Mouse (Mus musculus): Measurements from ENCODE around the gene Lrba. TPM values are rescaled to one million over a fixed set of nuclear protein-coding genes. Genes with fewer than 3 reads are reported as not detected.

Lrba gene
- total and polyA plus RNA-seq, 2 experiments from 2014 or later: 1.6 to 22.0 TPM

DNA sequence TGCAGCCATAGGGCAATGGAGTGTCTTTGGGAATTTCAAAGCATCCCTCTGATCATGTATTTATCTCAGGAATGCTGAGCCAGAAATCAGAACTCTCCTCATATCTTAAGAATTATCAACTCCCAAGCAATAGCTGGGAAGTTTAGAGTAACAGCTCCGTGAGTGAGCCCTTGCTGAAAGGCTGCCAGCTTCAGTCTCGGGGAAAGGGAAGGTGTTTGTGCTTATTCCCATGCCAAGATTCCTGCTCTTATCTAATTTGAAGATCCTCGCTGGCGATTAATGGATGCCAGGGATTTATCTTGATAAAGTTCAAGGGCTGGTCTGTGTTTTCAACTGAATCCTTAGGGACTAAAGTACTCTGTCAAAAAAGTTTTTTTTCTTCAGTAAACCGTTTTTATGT lies 138.0 kb downstream of the Lrba start:
- no peak for ATAC-seq (ENCODE audit: insufficient read depth, low read depth)
- H3K4me2 ChIP-seq (ENCODE audit: low read depth, low read length): no peak overlapping the region

DNA sequence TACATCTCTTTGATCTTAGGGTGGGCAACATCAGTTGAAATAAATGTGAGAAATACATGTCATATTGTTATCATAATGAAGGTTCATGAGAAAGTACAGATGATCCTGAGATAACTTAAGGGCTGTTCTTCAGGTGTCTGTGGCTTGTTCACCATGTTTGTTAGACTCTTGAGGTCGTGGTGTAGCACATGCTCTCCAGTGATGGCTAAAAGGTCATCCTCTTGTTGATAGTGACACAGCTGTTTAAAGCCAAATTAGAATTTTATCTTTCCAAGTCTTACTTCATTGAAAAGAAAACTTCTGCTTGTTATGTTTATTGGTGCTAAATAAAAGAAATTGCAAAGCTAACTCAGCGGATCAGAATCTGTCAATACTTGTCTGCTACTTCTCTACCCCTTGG lies 147.0 kb downstream of the Lrba start:
- no peak for TF ChIP-seq CTCF (IDR thresholded peaks at IDR 0.05; ENCODE audit: low read depth)
- TF ChIP-seq EP300 (IDR thresholded peaks at IDR 0.05; ENCODE audit: low read depth): no peak
- no peak overlapping the region for H3K4me2 ChIP-seq (ENCODE audit: low read depth, low read length)
- 65% methylated on average over 2 of the region's 2 CpGs for WGBS
- H3K4me1 ChIP-seq (ENCODE audit: control insufficient read depth, insufficient read depth): no peaks in the 10 kb centered on the region
- H3K27me3 ChIP-seq (ENCODE audit: control insufficient read depth, insufficient read depth, low read length): no peaks in the 10 kb centered on the region
- DNase-seq (ENCODE audit: low spot score) (no peak), ATAC-seq (ENCODE audit: insufficient read depth, low read depth) (no peak)
- H3K9me3 ChIP-seq (replicated peaks; ENCODE audit: control insufficient read depth, low read length): no peaks in the 10 kb centered on the region
- no peak overlapping the region for H3K27ac ChIP-seq (ENCODE audit: low read depth)
- no peaks in the 10 kb centered on the region for H3K36me3 ChIP-seq (replicated peaks; ENCODE audit: control insufficient read depth, insufficient read depth, low read length)
- no peak overlapping the region for H3K4me3 ChIP-seq (ENCODE audit: low read depth, low read length)
- H3K9ac ChIP-seq (replicated peaks; ENCODE audit: low read depth, low read length): no peak overlapping the region

More for the DNA sequence above, 138.0 kb downstream of the Lrba start:
- Histone ChIP-seq H3K4me1 (ENCODE audit: control insufficient read depth, insufficient read depth) (no peaks in the 10 kb centered on the region), H3K9me3 (replicated peaks; ENCODE audit: control insufficient read depth, low read length) (no peaks in the 10 kb centered on the region), H3K27me3 (ENCODE audit: control insufficient read depth, insufficient read depth, low read length) (no peaks in the 10 kb centered on the region), H3K36me3 (replicated peaks; ENCODE audit: control insufficient read depth, insufficient read depth, low read length) (no peaks in the 10 kb centered on the region), H3K27ac (ENCODE audit: low read depth) (no peak overlapping the region), H3K4me3 (ENCODE audit: low read depth, low read length) (no peak overlapping the region), H3K9ac (replicated peaks; ENCODE audit: low read depth, low read length) (no peak overlapping the region)
- no peak for DNase-seq (ENCODE audit: low spot score)
- TF ChIP-seq CTCF (IDR thresholded peaks at IDR 0.05; ENCODE audit: low read depth): no peak
- WGBS: 20% methylated on average over 5 of the region's 5 CpGs

DNA sequence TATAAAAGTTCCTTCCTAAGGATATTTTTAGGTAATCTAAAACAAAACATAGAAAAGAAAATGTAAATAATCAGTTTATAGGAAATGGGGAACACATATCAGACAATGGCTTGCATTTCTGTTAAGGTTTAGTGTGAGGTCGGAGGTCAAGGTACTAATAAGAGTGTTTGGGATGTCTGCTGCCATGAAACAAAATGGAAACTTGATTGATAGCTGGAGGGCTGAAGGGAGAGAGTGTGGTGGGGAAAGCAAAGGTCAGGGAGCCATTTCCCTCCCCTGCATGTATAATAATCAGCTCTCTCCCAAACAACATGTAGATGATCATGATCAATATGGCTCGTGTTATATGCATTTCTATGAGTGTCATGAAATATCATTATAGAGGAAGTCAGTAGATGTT lies 150.8 kb downstream of the Lrba start:
- no peak overlapping the region for H3K27ac ChIP-seq (ENCODE audit: low read depth)
- no peaks in the 10 kb centered on the region for H3K4me1 ChIP-seq (ENCODE audit: control insufficient read depth, insufficient read depth)
- TF ChIP-seq CTCF (IDR thresholded peaks at IDR 0.05; ENCODE audit: low read depth): no peak
- TF ChIP-seq EP300 (IDR thresholded peaks at IDR 0.05; ENCODE audit: low read depth): no peak
- no peak overlapping the region for H3K9ac ChIP-seq (replicated peaks; ENCODE audit: low read depth, low read length)
- no peaks in the 10 kb centered on the region for H3K36me3 ChIP-seq (replicated peaks; ENCODE audit: control insufficient read depth, insufficient read depth, low read length)
- H3K27me3 ChIP-seq (ENCODE audit: control insufficient read depth, insufficient read depth, low read length): no peaks in the 10 kb centered on the region
- H3K4me3 ChIP-seq (ENCODE audit: low read depth, low read length): no peak overlapping the region
- no peak overlapping the region for H3K4me2 ChIP-seq (ENCODE audit: low read depth, low read length)
- DNase-seq (ENCODE audit: low spot score): no peak
- WGBS: 90% methylated on average over 2 of the region's 2 CpGs
- no peaks in the 10 kb centered on the region for H3K9me3 ChIP-seq (replicated peaks; ENCODE audit: control insufficient read depth, low read length)
- no peak for ATAC-seq (ENCODE audit: insufficient read depth, low read depth)

GRCm38 (mm10) chr3:86382557-86382956 lies 158.1 kb downstream of the Lrba start:
- H3K4me2 ChIP-seq (ENCODE audit: low read depth, low read length): no peak overlapping the region
- H3K36me3 ChIP-seq (replicated peaks; ENCODE audit: control insufficient read depth, insufficient read depth, low read length): no peaks in the 10 kb centered on the region
- DNase-seq (ENCODE audit: low spot score) (no peak), ATAC-seq (ENCODE audit: insufficient read depth, low read depth) (no peak)
- WGBS: 47% methylated on average over 2 of the region's 2 CpGs
- no peaks in the 10 kb centered on the region for H3K9me3 ChIP-seq (replicated peaks; ENCODE audit: control insufficient read depth, low read length)
- TF ChIP-seq CTCF (IDR thresholded peaks at IDR 0.05; ENCODE audit: low read depth) (no peak), EP300 (IDR thresholded peaks at IDR 0.05; ENCODE audit: low read depth) (no peak)
- no peaks in the 10 kb centered on the region for H3K27me3 ChIP-seq (ENCODE audit: control insufficient read depth, insufficient read depth, low read length)
- no peak overlapping the region for H3K9ac ChIP-seq (replicated peaks; ENCODE audit: low read depth, low read length)
- H3K4me1 ChIP-seq (ENCODE audit: control insufficient read depth, insufficient read depth): no peaks in the 10 kb centered on the region
- H3K27ac ChIP-seq (ENCODE audit: low read depth): no peak overlapping the region
- no peak overlapping the region for H3K4me3 ChIP-seq (ENCODE audit: low read depth, low read length)

GRCm38 (mm10) chr3:86385047-86385446 lies 160.6 kb downstream of the Lrba start:
- TF ChIP-seq EP300 (IDR thresholded peaks at IDR 0.05; ENCODE audit: low read depth) (no peak), CTCF (IDR thresholded peaks at IDR 0.05; ENCODE audit: low read depth) (no peak)
- H3K27ac ChIP-seq (ENCODE audit: low read depth): no peak overlapping the region
- H3K9me3 ChIP-seq (replicated peaks; ENCODE audit: control insufficient read depth, low read length): no peaks in the 10 kb centered on the region
- no peaks in the 10 kb centered on the region for H3K27me3 ChIP-seq (ENCODE audit: control insufficient read depth, insufficient read depth, low read length)
- H3K4me1 ChIP-seq (ENCODE audit: control insufficient read depth, insufficient read depth): no peaks in the 10 kb centered on the region
- H3K9ac ChIP-seq (replicated peaks; ENCODE audit: low read depth, low read length): no peak overlapping the region
- H3K36me3 ChIP-seq (replicated peaks; ENCODE audit: control insufficient read depth, insufficient read depth, low read length): no peaks in the 10 kb centered on the region
- DNase-seq (ENCODE audit: low spot score): no peak
- WGBS: 84% methylated on average over 1 of the region's 1 CpGs
- no peak for ATAC-seq (ENCODE audit: insufficient read depth, low read depth)
- H3K4me3 ChIP-seq (ENCODE audit: low read depth, low read length): no peak overlapping the region
- no peak overlapping the region for H3K4me2 ChIP-seq (ENCODE audit: low read depth, low read length)

DNA sequence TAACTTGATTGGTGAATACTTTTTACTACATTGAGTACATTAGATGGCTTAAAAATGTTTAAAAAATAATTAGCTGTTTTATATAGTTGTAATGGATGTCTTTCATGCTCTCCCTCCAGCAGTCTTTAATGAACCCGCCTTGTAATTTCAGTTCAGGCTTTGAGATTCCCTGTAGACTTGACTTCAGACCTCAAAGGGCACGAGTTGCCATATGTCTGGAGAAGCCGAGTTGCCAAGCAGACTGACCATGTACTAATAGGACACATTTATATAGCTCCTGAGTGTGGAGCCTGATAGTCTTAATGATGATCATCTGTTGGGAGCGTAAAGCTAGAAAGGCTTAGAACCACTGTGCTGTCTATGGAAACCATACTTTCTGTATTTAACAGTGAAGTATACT lies 161.8 kb downstream of the Lrba start:
- no peak overlapping the region for H3K27ac ChIP-seq (ENCODE audit: low read depth)
- 83% methylated on average over 4 of the region's 4 CpGs for WGBS
- no peak for TF ChIP-seq EP300 (IDR thresholded peaks at IDR 0.05; ENCODE audit: low read depth)
- TF ChIP-seq CTCF (IDR thresholded peaks at IDR 0.05; ENCODE audit: low read depth): no peak

More for the DNA sequence above, 161.8 kb downstream of the Lrba start:
- no peaks in the 10 kb centered on the region for H3K4me1 ChIP-seq (ENCODE audit: control insufficient read depth, insufficient read depth)
- no peak for DNase-seq (ENCODE audit: low spot score)
- ATAC-seq (ENCODE audit: insufficient read depth, low read depth): no peak
- H3K27me3 ChIP-seq (ENCODE audit: control insufficient read depth, insufficient read depth, low read length): no peaks in the 10 kb centered on the region
- H3K9me3 ChIP-seq (replicated peaks; ENCODE audit: control insufficient read depth, low read length): no peaks in the 10 kb centered on the region
- H3K4me3 ChIP-seq (ENCODE audit: low read depth, low read length): no peak overlapping the region
- H3K9ac ChIP-seq (replicated peaks; ENCODE audit: low read depth, low read length): no peak overlapping the region
- no peak overlapping the region for H3K4me2 ChIP-seq (ENCODE audit: low read depth, low read length)
- H3K36me3 ChIP-seq (replicated peaks; ENCODE audit: control insufficient read depth, insufficient read depth, low read length): no peaks in the 10 kb centered on the region

Measured in heart, postnatal 0 days (tissue).